Mouse (Mus musculus): ENCODE data around the gene Eef2. TPM values are rescaled to one million over a fixed set of nuclear protein-coding genes. Genes with fewer than 3 reads are reported as not detected.

Eef2 gene
- polyA plus RNA-seq, 2 experiments, result 233 to 570 TPM

- Histone ChIP-seq H3K9ac (replicated peaks) (no peak overlapping the region), H3K9me3 (ENCODE audit: control insufficient read depth, low read length) (no peaks in the 10 kb centered on the region), H3K4me2 (ENCODE audit: low read depth) (no peak overlapping the region), H3K27me3 (ENCODE audit: control insufficient read depth, insufficient read depth, low read length) (peaks cover 27% of the 10 kb centered on the region), H3K27ac (no peak overlapping the region), H3K4me1 (replicated peaks; ENCODE audit: control insufficient read depth in 2 of 2, insufficient read depth in 2 of 2, low read length in 1 of 2) (peaks cover 0 to 15% of the 10 kb centered on the region in 2 experiments; a peak in 3 of 4 replicates), H3K36me3 (replicated peaks; ENCODE audit: control insufficient read depth, insufficient read depth, low read depth) (peaks cover 5% of the 10 kb centered on the region), H3K4me3 (ENCODE audit: insufficient read depth in 1 of 2, low read depth in 2 of 2, low read length in 2 of 2) (no peak overlapping the region)
- no peak for ATAC-seq (ENCODE audit: insufficient read depth)
- no peak for DNase-seq (ENCODE audit: low read depth in 3 of 3, low spot score in 3 of 3)
- peak; percentile 62 for TF ChIP-seq CTCF (IDR thresholded peaks at IDR 0.05; ENCODE audit: low read depth)
- TF ChIP-seq EP300 (IDR thresholded peaks at IDR 0.05; ENCODE audit: low read depth), result no peak
- 29% methylated on average over 6 of the region's 6 CpGs for WGBS (ENCODE audit: insufficient replicate concordance)
These were observed 14.5 kb downstream of the Eef2 start for GRCm38 (mm10) chr10:81190912-81191321.

- no peak for ATAC-seq (ENCODE audit: insufficient read depth)
- H3K4me3 ChIP-seq (ENCODE audit: insufficient read depth in 1 of 2, low read depth in 2 of 2, low read length in 2 of 2), result no peak overlapping the region
- no peak for DNase-seq (ENCODE audit: low read depth in 3 of 3, low spot score in 3 of 3)
- peaks cover 5% of the 10 kb centered on the region for H3K36me3 ChIP-seq (replicated peaks; ENCODE audit: control insufficient read depth, insufficient read depth, low read depth)
- peaks cover 0 to 15% of the 10 kb centered on the region in 2 experiments; a peak in 3 of 4 replicates for H3K4me1 ChIP-seq (replicated peaks; ENCODE audit: control insufficient read depth in 2 of 2, insufficient read depth in 2 of 2, low read length in 1 of 2)
- H3K27me3 ChIP-seq (ENCODE audit: control insufficient read depth, insufficient read depth, low read length), result peaks cover 31% of the 10 kb centered on the region
- H3K27ac ChIP-seq, result no peak overlapping the region
- no peak for TF ChIP-seq CTCF (IDR thresholded peaks at IDR 0.05; ENCODE audit: low read depth)
- no peak for TF ChIP-seq EP300 (IDR thresholded peaks at IDR 0.05; ENCODE audit: low read depth)
- no peak overlapping the region for H3K9ac ChIP-seq (replicated peaks)
- WGBS (ENCODE audit: insufficient replicate concordance), result 66% methylated on average over 18 of the region's 18 CpGs
- no peaks in the 10 kb centered on the region for H3K9me3 ChIP-seq (ENCODE audit: control insufficient read depth, low read length)
- H3K4me2 ChIP-seq (ENCODE audit: low read depth), result peak overlapping the region; percentile 72
These were observed 15.0 kb downstream of the Eef2 start for GRCm38 (mm10) chr10:81191342-81191982.

- H3K27me3 ChIP-seq (ENCODE audit: control insufficient read depth, insufficient read depth, low read length), result peaks cover 35% of the 10 kb centered on the region
- peaks cover 0 to 15% of the 10 kb centered on the region in 2 experiments; a peak in 3 of 4 replicates for H3K4me1 ChIP-seq (replicated peaks; ENCODE audit: control insufficient read depth in 2 of 2, insufficient read depth in 2 of 2, low read length in 1 of 2)
- H3K4me2 ChIP-seq (ENCODE audit: low read depth), result peak overlapping the region; percentile 72
- peaks cover 5% of the 10 kb centered on the region for H3K36me3 ChIP-seq (replicated peaks; ENCODE audit: control insufficient read depth, insufficient read depth, low read depth)
- H3K4me3 ChIP-seq (ENCODE audit: insufficient read depth in 1 of 2, low read depth in 2 of 2, low read length in 2 of 2), result peak overlapping the region; percentile 55 to 62
- no peak for TF ChIP-seq CTCF (IDR thresholded peaks at IDR 0.05; ENCODE audit: low read depth)
- no peak for TF ChIP-seq EP300 (IDR thresholded peaks at IDR 0.05; ENCODE audit: low read depth)
- H3K9me3 ChIP-seq (ENCODE audit: control insufficient read depth, low read length), result no peaks in the 10 kb centered on the region
- DNase-seq (ENCODE audit: low read depth in 3 of 3, low spot score in 3 of 3) (peak in 2 of 3 experiments; percentile 64 to 66), ATAC-seq (ENCODE audit: insufficient read depth) (peak; percentile 88)
- 1% methylated on average over 90 of the region's 93 CpGs for WGBS (ENCODE audit: insufficient replicate concordance)
- H3K27ac ChIP-seq, result no peak overlapping the region
- peak overlapping the region; percentile 59 for H3K9ac ChIP-seq (replicated peaks)
These were observed 16.0 kb downstream of the Eef2 start for GRCm38 (mm10) chr10:81192270-81192967.

GRCm38 (mm10) chr10:81192968-81193501, 16.6 kb downstream of the Eef2 start:
- TF ChIP-seq EP300 (IDR thresholded peaks at IDR 0.05; ENCODE audit: low read depth) (no peak), CTCF (IDR thresholded peaks at IDR 0.05; ENCODE audit: low read depth) (peak; percentile 7; the same call in 1 of the 2 replicates)
- peak overlapping the region; percentile 8 to 55 for H3K4me3 ChIP-seq (ENCODE audit: insufficient read depth in 1 of 2, low read depth in 2 of 2, low read length in 2 of 2)
- H3K27me3 ChIP-seq (ENCODE audit: control insufficient read depth, insufficient read depth, low read length), result peaks cover 35% of the 10 kb centered on the region
- peaks cover 0 to 15% of the 10 kb centered on the region in 2 experiments; a peak in 3 of 4 replicates for H3K4me1 ChIP-seq (replicated peaks; ENCODE audit: control insufficient read depth in 2 of 2, insufficient read depth in 2 of 2, low read length in 1 of 2)
- no peak overlapping the region for H3K27ac ChIP-seq
- peak overlapping the region; percentile 15; the same call in 1 of the 2 replicates for H3K9ac ChIP-seq (replicated peaks)
- no peak for DNase-seq (ENCODE audit: low read depth in 3 of 3, low spot score in 3 of 3)
- peak overlapping the region; percentile 72 for H3K4me2 ChIP-seq (ENCODE audit: low read depth)
- ATAC-seq (ENCODE audit: insufficient read depth), result peak; percentile 12
- WGBS (ENCODE audit: insufficient replicate concordance), result 4% methylated on average over 19 of the region's 19 CpGs
- peaks cover 5% of the 10 kb centered on the region for H3K36me3 ChIP-seq (replicated peaks; ENCODE audit: control insufficient read depth, insufficient read depth, low read depth)
- H3K9me3 ChIP-seq (ENCODE audit: control insufficient read depth, low read length), result no peaks in the 10 kb centered on the region
